Mouse (Mus musculus): ENCODE measurements around the gene Rbfox3.

DNA sequence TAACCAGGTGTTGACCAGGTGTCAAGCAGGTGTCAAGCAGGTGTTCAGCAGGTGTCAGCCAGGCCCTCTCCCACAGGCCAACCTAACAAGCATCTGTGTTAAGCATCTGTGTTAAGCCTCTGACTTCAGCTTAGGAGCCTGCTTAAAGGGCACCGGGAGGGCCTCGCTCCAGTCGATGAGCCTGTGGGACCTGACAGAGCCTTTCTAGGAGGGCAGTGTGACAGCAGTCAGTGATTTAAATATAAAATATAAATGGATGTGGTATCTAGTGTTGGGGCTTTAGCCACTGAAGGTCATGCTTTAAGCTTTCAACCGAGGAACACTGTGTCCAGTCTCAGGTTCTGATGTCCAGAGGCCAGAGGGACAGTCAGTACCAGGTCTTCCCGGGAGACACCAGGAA lies 18.5 kb downstream of the Rbfox3 start:
- no peak for TF ChIP-seq GATA1 (IDR thresholded peaks at IDR 0.05; ENCODE audit: borderline replicate concordance, low read length)
- no peak for TF ChIP-seq FLI1 (IDR thresholded peaks at IDR 0.05; ENCODE audit: low read length)
